In the genomic region with DNA sequence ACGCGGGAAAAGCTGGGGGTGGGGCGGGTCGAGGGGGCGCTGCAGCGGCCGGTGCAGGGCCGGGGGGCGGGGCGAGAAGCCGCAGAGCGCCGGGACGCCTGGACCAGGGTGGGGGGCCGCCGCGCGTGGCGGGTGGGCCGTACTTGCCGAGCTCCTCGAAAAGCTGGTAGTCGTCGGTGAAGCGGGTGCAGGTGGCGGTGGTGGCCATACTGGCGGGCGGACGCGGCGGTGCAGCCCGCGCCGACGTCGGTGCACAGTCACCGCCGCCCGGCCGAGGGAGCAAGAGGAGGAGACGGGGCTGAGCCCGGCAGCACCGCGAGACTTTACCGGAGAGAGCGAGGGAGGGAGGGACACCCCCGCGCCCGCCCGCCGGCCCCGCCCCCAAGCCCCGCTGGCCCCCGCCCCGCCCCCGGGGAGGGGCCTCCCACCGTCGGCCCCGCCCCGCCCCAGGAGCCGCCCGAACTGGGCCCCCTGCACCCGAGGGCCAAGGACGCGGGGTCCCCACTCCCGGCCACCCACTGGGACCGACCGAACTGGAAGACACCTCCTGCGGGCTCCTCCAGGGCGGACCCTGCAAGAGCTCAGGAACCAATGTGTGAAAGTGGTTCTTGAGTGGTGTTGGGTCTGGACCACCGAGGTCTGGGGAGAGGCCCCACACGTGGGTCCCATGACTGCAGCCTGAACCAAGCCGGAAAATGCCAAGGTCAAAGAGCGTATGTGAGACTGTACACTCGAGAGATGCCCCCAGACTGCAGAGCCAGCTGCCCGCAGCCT, we compare ENCODE assay signal across 8 mouse cellular contexts. TPM values are rescaled to one million over a fixed set of nuclear protein-coding genes. Genes with fewer than 3 reads are reported as not detected.
DNase-seq lines count a peak whose midpoint lies in the region; ATAC-seq lines count a peak whose summit lies in the region.

A gene (minus strand): TSS at position 331 of the 774 bp plus-strand sequence.

- no peaks in the 10 kb centered on the region for H3K27me3 ChIP-seq in hindbrain, embryonic 14.5 days (ENCODE audit: control insufficient read depth, insufficient read depth, low read length)

- peak within 1 kb of the TSS; percentile 87 for H3K9ac ChIP-seq in hindbrain, embryonic 14.5 days

- peaks cover 35% of the 10 kb centered on the region for H3K4me1 ChIP-seq in hindbrain, embryonic 14.5 days (replicated peaks; ENCODE audit: control insufficient read depth, insufficient read depth, low read length)

- H3K9me3 ChIP-seq in hindbrain, embryonic 14.5 days (ENCODE audit: control insufficient read depth, low read length) = no peaks in the 10 kb centered on the region

- WGBS in hindbrain, embryonic 14.5 days = under 1% methylated on average over 35 of the region's 76 CpGs

- DNase-seq in R1 (ENCODE audit: low read depth, low spot score) = peak; percentile 85
- DNase-seq in cerebellum, adult 9-11 months = peak; percentile 87
- peak; percentile 64 to 75 for DNase-seq in frontal cortex, postnatal 10 days (ENCODE audit: low spot score in 2 of 2)
- DNase-seq in hindbrain, embryonic 14.5 days (ENCODE audit: low spot score) = peak; percentile 73
- DNase-seq in left cerebral cortex, postnatal 10 days (ENCODE audit: extremely low spot score in 1 of 2, low spot score in 2 of 2) = peak; percentile 63 to 93
- DNase-seq in right cerebral cortex, postnatal 10 days (ENCODE audit: low spot score in 2 of 2) = peak; percentile 87 to 89
- DNase-seq in urinary bladder, postnatal 25 days (ENCODE audit: low spot score) = peak; percentile 72

- intact Hi-C loops in left cerebral cortex, postnatal 10 days (cut with DNase I) = loop anchor here (2.0 to 5.0 kb wide), 2 partner anchors 27 to 37 kb away; no protein-coding TSS in a partner anchor

- peak within 1 kb of the TSS; percentile 84 for H3K4me2 ChIP-seq in hindbrain, embryonic 14.5 days (replicated peaks)

- peak; percentile 89 for ATAC-seq in hindbrain, embryonic 14.5 days (ENCODE audit: low FRiP score)
- peak; percentile 85 for ATAC-seq in megakaryocyte progenitor cell, adult 5-6 weeks (replicated peaks; ENCODE audit: poor library complexity)

- peak within 1 kb of the TSS; percentile 85 for H3K27ac ChIP-seq in hindbrain, embryonic 14.5 days

- peaks cover 23% of the 10 kb centered on the region for H3K36me3 ChIP-seq in hindbrain, embryonic 14.5 days (replicated peaks; ENCODE audit: control insufficient read depth, insufficient read depth)

- H3K4me3 ChIP-seq in hindbrain, embryonic 14.5 days (replicated peaks; ENCODE audit: low read length) = peak within 1 kb of the TSS; percentile 91

RNA-seq across cellular contexts. Expression of the gene that starts here (rescaled TPM):
- polyA plus RNA-seq in hindbrain, embryonic 14.5 days (2014; fragmentation: Nextera tagmentation; extraction: Ambion mirVana) = 166 and 197 TPM in 2 replicates
- total RNA-seq in left cerebral cortex, postnatal 10 days (2021) = 100 to 1,000 TPM; 255 to 269 TPM
- total RNA-seq in megakaryocyte progenitor cell, adult 5-6 weeks (2015) = 22.9 and 29.1 TPM in 2 replicates
- total RNA-seq in megakaryocyte progenitor cell, adult 5-6 weeks (2017) = 47.5 and 52.5 TPM in 2 replicates

Comparison
In these comparisons a context has a peak if more than half of its experiments do, and no peak if none do; other contexts are left out.
1. Peak in every context shown above with its lines: DNase-seq, ATAC-seq, H3K4me3 ChIP-seq and H3K27ac ChIP-seq.
2. RNA of the gene that starts here (total RNA-seq): 255 to 269 TPM in left cerebral cortex, postnatal 10 days; 22.9 to 52.5 TPM in megakaryocyte progenitor cell, adult 5-6 weeks; every median in the first group is over 4 times any median in the second.